In the genomic region with DNA sequence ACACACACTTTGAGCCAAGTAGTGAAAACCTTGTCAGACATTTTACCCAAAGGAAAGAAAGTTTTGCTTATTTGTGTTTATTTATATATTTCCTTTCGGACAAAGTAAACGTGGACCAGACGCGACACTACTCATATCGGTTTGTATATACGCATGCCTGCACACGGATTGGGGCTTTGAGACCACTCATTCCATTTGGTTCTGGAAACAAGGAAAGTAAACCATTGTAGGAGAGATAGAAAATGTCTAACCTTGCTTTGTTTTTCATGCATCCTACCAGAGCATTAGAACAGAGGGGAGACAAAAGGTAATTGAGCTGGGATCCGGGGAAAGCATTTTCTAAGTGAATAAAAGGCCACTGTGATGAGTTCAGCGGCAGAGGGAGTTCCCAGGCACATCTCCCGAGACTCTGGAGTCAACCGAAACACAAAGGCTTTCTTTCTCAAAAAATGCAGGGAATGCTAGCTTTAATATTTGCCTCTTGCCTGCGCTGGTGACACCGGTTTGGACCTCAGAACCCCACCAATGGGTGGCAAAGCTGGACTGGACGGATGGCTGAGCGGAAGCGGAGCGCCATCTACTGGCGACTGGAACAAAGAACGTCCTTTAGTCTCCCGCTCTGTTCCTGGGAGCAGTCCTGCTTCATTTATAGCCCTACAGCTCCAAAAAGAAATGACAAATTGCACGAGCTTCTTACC, we compare ENCODE assay signal across 8 mouse cellular contexts.
DNase-seq lines count a peak whose midpoint lies in the region; ATAC-seq and TF ChIP-seq lines count a peak whose summit lies in the region.

No protein-coding gene starts in this region.

- no peaks in the 10 kb centered on the region for H3K4me1 ChIP-seq in CH12.LX (ENCODE audit: control insufficient read depth in 1 of 2, insufficient read depth in 2 of 2)
- 0 out of 2 replicates have a peak, but pooled peaks cover 12% of the 10 kb centered on the region for H3K4me1 ChIP-seq in forebrain, embryonic 13.5 days
- H3K4me1 ChIP-seq in heart, postnatal 0 days (ENCODE audit: control insufficient read depth, insufficient read depth), result peaks cover 7% of the 10 kb centered on the region; the same call in 1 of the 2 replicates
- no peaks in the 10 kb centered on the region for H3K4me1 ChIP-seq in liver, embryonic 14.5 days (replicated peaks; ENCODE audit: control insufficient read depth in 2 of 2, insufficient read depth in 2 of 2, low read length in 1 of 2)
- peaks cover 16% of the 10 kb centered on the region for H3K4me1 ChIP-seq in neural tube, embryonic 15.5 days

- H3K9ac ChIP-seq in CH12.LX (ENCODE audit: insufficient read depth, low read depth), result no peak overlapping the region
- H3K9ac ChIP-seq in forebrain, embryonic 13.5 days, result peak overlapping the region; percentile 54
- H3K9ac ChIP-seq in heart, postnatal 0 days (replicated peaks; ENCODE audit: low read depth, low read length), result no peak overlapping the region
- no peak overlapping the region for H3K9ac ChIP-seq in liver, embryonic 14.5 days (replicated peaks)
- peak overlapping the region; percentile 5; the same call in 1 of the 2 replicates for H3K9ac ChIP-seq in neural tube, embryonic 15.5 days (replicated peaks)

- in situ Hi-C loops in CH12.LX (cut with MboI; ENCODE audit: low pct_ligation_motif_present, low pct_unique_long_range_greater_than_20kb, low sequenced_read_pairs), result loop anchor here (25.0 kb wide), 1 partner anchor 1467 kb away; no protein-coding TSS in a partner anchor

- no peak for TF ChIP-seq POLR2A in CH12.LX (IDR thresholded peaks at IDR 0.05; ENCODE audit: low read depth, low read length)

- no peak for TF ChIP-seq EP300 in CH12.LX (IDR thresholded peaks at IDR 0.05; ENCODE audit: low read length)
- no peak for TF ChIP-seq EP300 in heart, postnatal 0 days (IDR thresholded peaks at IDR 0.05; ENCODE audit: low read depth)
- TF ChIP-seq EP300 in liver, embryonic 14.5 days (IDR thresholded peaks at IDR 0.05; ENCODE audit: low read depth), result no peak

- H3K27ac ChIP-seq in CH12.LX (ENCODE audit: insufficient read depth, low read depth), result no peak overlapping the region
- peak overlapping the region; percentile 28; the same call in 1 of the 2 replicates for H3K27ac ChIP-seq in forebrain, embryonic 13.5 days
- no peak overlapping the region for H3K27ac ChIP-seq in heart, postnatal 0 days (ENCODE audit: low read depth)
- no peak overlapping the region for H3K27ac ChIP-seq in liver, embryonic 14.5 days
- H3K27ac ChIP-seq in neural tube, embryonic 15.5 days (replicated peaks), result peak overlapping the region; percentile 4; the same call in 1 of the 2 replicates

- TF ChIP-seq RAD21 in CH12.LX (IDR thresholded peaks at IDR 0.05; ENCODE audit: low read depth, low read length), result peak; percentile 92

- no peak overlapping the region for H3K4me3 ChIP-seq in CH12.LX (replicated peaks in 1 of 3; ENCODE audit: low read depth in 2 of 3, low read length in 2 of 3, poor library complexity in 1 of 3)
- H3K4me3 ChIP-seq in forebrain, embryonic 13.5 days, result peak overlapping the region; percentile 32
- no peak overlapping the region for H3K4me3 ChIP-seq in heart, postnatal 0 days (ENCODE audit: low read depth, low read length)
- H3K4me3 ChIP-seq in liver, embryonic 14.5 days (ENCODE audit: insufficient read depth in 1 of 2, low read depth in 2 of 2, low read length in 2 of 2), result no peak overlapping the region
- H3K4me3 ChIP-seq in neural tube, embryonic 15.5 days (replicated peaks), result peak overlapping the region; percentile 26

- peak overlapping the region; percentile 53 for H3K4me2 ChIP-seq in CH12.LX (ENCODE audit: insufficient read depth, low read depth, poor library complexity, severe bottlenecking)
- H3K4me2 ChIP-seq in forebrain, embryonic 13.5 days, result peak overlapping the region; percentile 62
- peak overlapping the region; percentile 22 for H3K4me2 ChIP-seq in heart, postnatal 0 days (ENCODE audit: low read depth, low read length)
- H3K4me2 ChIP-seq in liver, embryonic 14.5 days (ENCODE audit: low read depth), result no peak overlapping the region; the same call in 1 of the 2 replicates
- H3K4me2 ChIP-seq in neural tube, embryonic 15.5 days, result peak overlapping the region; percentile 53

- dilution Hi-C loops in CH12.LX (cut with MboI; ENCODE audit: extremely low pct_ligation_motif_present, extremely low pct_unique_long_range_greater_than_20kb, low sequenced_read_pairs), result no loop called here

- no peaks in the 10 kb centered on the region for H3K27me3 ChIP-seq in CH12.LX (replicated peaks)
- no peaks in the 10 kb centered on the region for H3K27me3 ChIP-seq in forebrain, embryonic 13.5 days
- no peaks in the 10 kb centered on the region for H3K27me3 ChIP-seq in heart, postnatal 0 days (ENCODE audit: control insufficient read depth, insufficient read depth, low read length)
- no peaks in the 10 kb centered on the region for H3K27me3 ChIP-seq in liver, embryonic 14.5 days (ENCODE audit: control insufficient read depth, insufficient read depth, low read length)
- no peaks in the 10 kb centered on the region for H3K27me3 ChIP-seq in neural tube, embryonic 15.5 days (replicated peaks)

- no peaks in the 10 kb centered on the region for H3K9me3 ChIP-seq in CH12.LX (replicated peaks; ENCODE audit: low read length)
- H3K9me3 ChIP-seq in forebrain, embryonic 13.5 days (replicated peaks), result no peaks in the 10 kb centered on the region
- no peaks in the 10 kb centered on the region for H3K9me3 ChIP-seq in heart, postnatal 0 days (replicated peaks; ENCODE audit: control insufficient read depth, low read length)
- H3K9me3 ChIP-seq in liver, embryonic 14.5 days (ENCODE audit: control insufficient read depth, low read length), result no peaks in the 10 kb centered on the region
- no peaks in the 10 kb centered on the region for H3K9me3 ChIP-seq in neural tube, embryonic 15.5 days (replicated peaks)

- WGBS in forebrain, embryonic 13.5 days, result 18% methylated on average over 21 of the region's 21 CpGs
- 32% methylated on average over 21 of the region's 21 CpGs for WGBS in heart, postnatal 0 days
- 27% methylated on average over 21 of the region's 21 CpGs for WGBS in liver, embryonic 14.5 days (ENCODE audit: insufficient replicate concordance)
- 18% methylated on average over 21 of the region's 21 CpGs for WGBS in neural tube, embryonic 15.5 days

- peak; percentile 81 to 85 for TF ChIP-seq CTCF in CH12.LX (conservative IDR thresholded peaks at IDR 0.05 in 1 of 2, IDR thresholded peaks at IDR 0.05 in 1 of 2; ENCODE audit: low read depth in 2 of 2, low read length in 2 of 2)
- peak; percentile 89 for TF ChIP-seq CTCF in heart, postnatal 0 days (IDR thresholded peaks at IDR 0.05; ENCODE audit: low read depth)
- TF ChIP-seq CTCF in liver, embryonic 14.5 days (IDR thresholded peaks at IDR 0.05; ENCODE audit: low read depth), result peak; percentile 83

- DNase-seq in CH12.LX (ENCODE audit: extremely low read depth), result peak; percentile 62
- DNase-seq in c-Kit-positive CD71-positive TER-119-negative erythroid progenitor cells, embryonic 14.5 days (ENCODE audit: low read depth), result peak; percentile 6
- peak; percentile 67 for DNase-seq in heart, postnatal 0 days (ENCODE audit: low spot score)
- DNase-seq in kidney, postnatal 36 days, result peak; percentile 49 to 87
- DNase-seq in liver, embryonic 14.5 days (ENCODE audit: low read depth in 3 of 3, low spot score in 3 of 3), result no peak
- DNase-seq in thymus, postnatal 4 days, result peak; percentile 65

- no peaks in the 10 kb centered on the region for H3K36me3 ChIP-seq in CH12.LX (replicated peaks in 1 of 2; ENCODE audit: control insufficient read depth in 1 of 2, insufficient read depth in 1 of 2, low read length in 1 of 2)
- H3K36me3 ChIP-seq in forebrain, embryonic 13.5 days (ENCODE audit: poor library complexity, severe bottlenecking), result no peaks in the 10 kb centered on the region
- H3K36me3 ChIP-seq in heart, postnatal 0 days (replicated peaks; ENCODE audit: control insufficient read depth, insufficient read depth, low read length), result no peaks in the 10 kb centered on the region
- no peaks in the 10 kb centered on the region for H3K36me3 ChIP-seq in liver, embryonic 14.5 days (replicated peaks; ENCODE audit: control insufficient read depth, insufficient read depth, low read depth)
- no peaks in the 10 kb centered on the region for H3K36me3 ChIP-seq in neural tube, embryonic 15.5 days

- no peaks in the 10 kb centered on the region for H3K79me2 ChIP-seq in CH12.LX (replicated peaks; ENCODE audit: control insufficient read depth, extremely low read depth, insufficient read depth, poor library complexity, severe bottlenecking)

- peak; percentile 94 for ATAC-seq in forebrain, embryonic 13.5 days
- peak; percentile 73 for ATAC-seq in heart, postnatal 0 days (ENCODE audit: insufficient read depth, low read depth)
- no peak for ATAC-seq in liver, embryonic 14.5 days (ENCODE audit: insufficient read depth)
- peak; percentile 95 for ATAC-seq in neural tube, embryonic 15.5 days (ENCODE audit: low FRiP score)

TF ChIP-seq in CH12.LX, 34 proteins besides CTCF, POLR2A, EP300 and RAD21:
- TF ChIP-seq JUN (IDR thresholded peaks at IDR 0.05; ENCODE audit: insufficient read depth, low read depth, low read length), result no peak
- peak; percentile 58 for TF ChIP-seq SMC3 (IDR thresholded peaks at IDR 0.05; ENCODE audit: low read depth, low read length)
- TF ChIP-seq HCFC1 (IDR thresholded peaks at IDR 0.05; ENCODE audit: low read depth, low read length), result no peak
- no peak for TF ChIP-seq MEF2A (IDR thresholded peaks at IDR 0.05; ENCODE audit: borderline replicate concordance, low read depth, low read length)
- no peak for TF ChIP-seq CHD2 (IDR thresholded peaks at IDR 0.05; ENCODE audit: low read length)
- no peak for TF ChIP-seq CHD1 (IDR thresholded peaks at IDR 0.05; ENCODE audit: low read depth, low read length)
- no peak for TF ChIP-seq RCOR1 (conservative IDR thresholded peaks at IDR 0.05; ENCODE audit: low read depth, low read length)

Comparison
In these comparisons a context has a peak if more than half of its experiments do, and no peak if none do; other contexts are left out.
1. DNase-seq: peak in CH12.LX (single experiment), c-Kit-positive CD71-positive TER-119-negative erythroid progenitor cells, embryonic 14.5 days (single experiment), heart, postnatal 0 days (single experiment), kidney, postnatal 36 days (2 of 2) and thymus, postnatal 4 days (single experiment); none in liver, embryonic 14.5 days (0 of 3).
2. H3K27ac ChIP-seq: peak in forebrain, embryonic 13.5 days (single experiment) and neural tube, embryonic 15.5 days (single experiment); none in CH12.LX (single experiment), heart, postnatal 0 days (single experiment) and liver, embryonic 14.5 days (single experiment).
3. H3K4me3 ChIP-seq: peak in forebrain, embryonic 13.5 days (single experiment) and neural tube, embryonic 15.5 days (single experiment); none in CH12.LX (0 of 3), heart, postnatal 0 days (single experiment) and liver, embryonic 14.5 days (0 of 2).
4. H3K9ac ChIP-seq: peak in forebrain, embryonic 13.5 days (single experiment) and neural tube, embryonic 15.5 days (single experiment); none in CH12.LX (single experiment), heart, postnatal 0 days (single experiment) and liver, embryonic 14.5 days (single experiment).
5. Peak in every context shown above with its lines, with median percentiles within 50 percentile points of each other: CTCF ChIP-seq.